In the genomic region with DNA sequence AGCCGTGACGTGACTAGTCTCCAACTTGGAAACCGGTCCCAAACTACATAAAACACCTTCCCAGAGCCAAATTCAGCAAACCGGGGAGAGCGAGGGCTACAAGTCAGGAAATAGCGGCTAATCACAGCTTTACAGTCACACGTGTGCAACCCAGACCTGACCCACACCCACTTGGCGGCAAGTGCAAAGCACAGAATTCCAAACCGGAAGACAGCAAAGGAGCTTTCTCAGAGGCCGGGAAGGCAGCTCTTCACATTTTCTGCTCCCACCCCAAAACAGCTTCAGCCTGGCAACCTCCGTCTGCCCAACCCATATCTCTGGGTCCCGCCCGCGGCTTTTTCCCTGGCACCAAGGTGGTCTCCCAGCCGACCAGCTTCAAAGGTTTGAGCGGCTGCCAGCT, we compare ENCODE assay signal across 8 mouse cellular contexts. TPM values are rescaled to one million over a fixed set of nuclear protein-coding genes. Genes with fewer than 3 reads are reported as not detected.
DNase-seq lines count a peak whose midpoint lies in the region; ATAC-seq lines count a peak whose summit lies in the region.

No protein-coding gene starts in this region.

- H3K36me3 ChIP-seq in embryonic facial prominence, embryonic 13.5 days: no peaks in the 10 kb centered on the region
- H3K36me3 ChIP-seq in hindbrain, embryonic 16.5 days (ENCODE audit: control insufficient read depth, insufficient read depth, low read length): no peaks in the 10 kb centered on the region
- no peaks in the 10 kb centered on the region for H3K36me3 ChIP-seq in macrophage (ENCODE audit: inconsistent target)

- DNase-seq in urinary bladder, postnatal 14 days (ENCODE audit: low spot score): peak; percentile 54
- no peak for DNase-seq in urinary bladder, postnatal 4 days (ENCODE audit: low spot score in 2 of 2)
- no peak for DNase-seq in spleen, postnatal 10 days (ENCODE audit: low spot score in 2 of 2)
- no peak for DNase-seq in urinary bladder, adult 2 months (ENCODE audit: low spot score)
- DNase-seq in thymus, postnatal 0 days (ENCODE audit: low spot score): no peak

- peaks cover 29% of the 10 kb centered on the region for H3K4me1 ChIP-seq in embryonic facial prominence, embryonic 13.5 days
- peaks cover 10% of the 10 kb centered on the region for H3K4me1 ChIP-seq in hindbrain, embryonic 16.5 days (ENCODE audit: control insufficient read depth, insufficient read depth, low read depth, low read length)

- peak overlapping the region; percentile 84 for H3K4me3 ChIP-seq in embryonic facial prominence, embryonic 13.5 days
- H3K4me3 ChIP-seq in hindbrain, embryonic 16.5 days (ENCODE audit: low read length): peak overlapping the region; percentile 87
- peak overlapping the region; percentile 67 for H3K4me3 ChIP-seq in macrophage (ENCODE audit: inconsistent target)

- H3K27me3 ChIP-seq in embryonic facial prominence, embryonic 13.5 days: no peaks in the 10 kb centered on the region
- H3K27me3 ChIP-seq in hindbrain, embryonic 16.5 days (replicated peaks; ENCODE audit: control insufficient read depth, insufficient read depth, low read length): no peaks in the 10 kb centered on the region

- H3K79me2 ChIP-seq in macrophage (ENCODE audit: inconsistent target): peaks cover 89% of the 10 kb centered on the region

- peak; percentile 2; the same call in 1 of the 2 replicates for ATAC-seq in embryonic facial prominence, embryonic 13.5 days (ENCODE audit: insufficient number of reproducible peaks, insufficient read depth, low FRiP score, low TSS enrichment, low read depth)
- peak; percentile 41 for ATAC-seq in hindbrain, embryonic 16.5 days

- H3K9me3 ChIP-seq in embryonic facial prominence, embryonic 13.5 days: no peaks in the 10 kb centered on the region
- H3K9me3 ChIP-seq in hindbrain, embryonic 16.5 days (ENCODE audit: control insufficient read depth, low read length): no peaks in the 10 kb centered on the region

- H3K4me2 ChIP-seq in embryonic facial prominence, embryonic 13.5 days: peak overlapping the region; percentile 90
- peak overlapping the region; percentile 95 for H3K4me2 ChIP-seq in hindbrain, embryonic 16.5 days (ENCODE audit: low read length)

- under 1% methylated on average over 16 of the region's 16 CpGs for WGBS in embryonic facial prominence, embryonic 13.5 days
- WGBS in hindbrain, embryonic 16.5 days: 2% methylated on average over 16 of the region's 16 CpGs
- WGBS in macrophage (ENCODE audit: missing documents): under 1% methylated on average over 16 of the region's 16 CpGs

- peak overlapping the region; percentile 71 for H3K9ac ChIP-seq in embryonic facial prominence, embryonic 13.5 days
- H3K9ac ChIP-seq in hindbrain, embryonic 16.5 days (ENCODE audit: low read depth, low read length): peak overlapping the region; percentile 79

- no peak overlapping the region; the same call in 1 of the 2 replicates for H3K27ac ChIP-seq in embryonic facial prominence, embryonic 13.5 days
- H3K27ac ChIP-seq in hindbrain, embryonic 16.5 days (ENCODE audit: low read depth, low read length): peak overlapping the region; percentile 77
- peak overlapping the region; percentile 18 for H3K27ac ChIP-seq in macrophage

RNA-seq across cellular contexts. Expression of a gene that starts 0.5 kb away (rescaled TPM):
- 37.9 and 39.3 TPM in 2 replicates for polyA plus RNA-seq in embryonic facial prominence, embryonic 13.5 days (2015; fragmentation: Nextera tagmentation; extraction: Ambion mirVana)
- 30.9 and 33.0 TPM in 2 replicates for polyA plus RNA-seq in hindbrain, embryonic 16.5 days (2015; fragmentation: Nextera tagmentation; extraction: Ambion mirVana)
- total RNA-seq in macrophage (2018; cell fraction: chromatin; rRNA removed): 10 to 100 TPM in 23 of 26 experiments, 1 to 10 TPM in 3; 6.7 to 45.8 (median 33.7) TPM
- 10 to 100 TPM in 23 of 26 experiments, 1 to 10 TPM in 3; 7.5 to 18.8 (median 13.2) TPM for total RNA-seq in macrophage (2018; cell fraction: cytosol; rRNA removed)
- total RNA-seq in macrophage (2018; cell fraction: nucleus; rRNA removed): 10 to 100 TPM in 23 of 26 experiments, 1 to 10 TPM in 3; 7.1 to 40.3 (median 21.9) TPM
- polyA plus RNA-seq in macrophage (2018): 17.0 to 19.6 TPM (median 18.5 TPM) in 3 replicates
- polyA plus RNA-seq in urinary bladder, adult 2 months (2012; rRNA removed): 19.3 and 22.1 TPM in 2 replicates
- polyA plus RNA-seq in thymus, postnatal 0 days (2015; fragmentation: Nextera tagmentation; extraction: Ambion mirVana): 27.9 and 28.9 TPM in 2 replicates

RNA-seq across cellular contexts. Expression of a gene that starts 0.5 kb away (rescaled TPM):
- polyA plus RNA-seq in embryonic facial prominence, embryonic 13.5 days (2015; fragmentation: Nextera tagmentation; extraction: Ambion mirVana): 19.2 and 19.9 TPM in 2 replicates
- polyA plus RNA-seq in hindbrain, embryonic 16.5 days (2015; fragmentation: Nextera tagmentation; extraction: Ambion mirVana): 27.9 and 28.9 TPM in 2 replicates
- total RNA-seq in macrophage (2018; cell fraction: chromatin; rRNA removed): 100 to 1,000 TPM; 114 to 312 (median 157) TPM
- 10 to 100 TPM in 21 of 26 experiments, 1 to 10 TPM in 5; 8.7 to 19.8 (median 12.5) TPM for total RNA-seq in macrophage (2018; cell fraction: cytosol; rRNA removed)
- total RNA-seq in macrophage (2018; cell fraction: nucleus; rRNA removed): 100 to 1,000 TPM in 13 of 26 experiments, 10 to 100 TPM in 13; 63.3 to 250 (median 99.7) TPM
- 4.8 to 16.2 TPM (median 7.7 TPM) in 3 replicates for polyA plus RNA-seq in macrophage (2018)
- polyA plus RNA-seq in urinary bladder, adult 2 months (2012; rRNA removed): 4.1 and 5.1 TPM in 2 replicates
- polyA plus RNA-seq in thymus, postnatal 0 days (2015; fragmentation: Nextera tagmentation; extraction: Ambion mirVana): 0.91 and 1.2 TPM in 2 replicates
